Mouse (Mus musculus): ENCODE results near the gene Tbcd. TPM values are rescaled to one million over a fixed set of nuclear protein-coding genes. Genes with fewer than 3 reads are reported as not detected.

The Tbcd gene
- polyA plus RNA-seq, 1 experiment from 2014 or later = 21.0 TPM

DNA sequence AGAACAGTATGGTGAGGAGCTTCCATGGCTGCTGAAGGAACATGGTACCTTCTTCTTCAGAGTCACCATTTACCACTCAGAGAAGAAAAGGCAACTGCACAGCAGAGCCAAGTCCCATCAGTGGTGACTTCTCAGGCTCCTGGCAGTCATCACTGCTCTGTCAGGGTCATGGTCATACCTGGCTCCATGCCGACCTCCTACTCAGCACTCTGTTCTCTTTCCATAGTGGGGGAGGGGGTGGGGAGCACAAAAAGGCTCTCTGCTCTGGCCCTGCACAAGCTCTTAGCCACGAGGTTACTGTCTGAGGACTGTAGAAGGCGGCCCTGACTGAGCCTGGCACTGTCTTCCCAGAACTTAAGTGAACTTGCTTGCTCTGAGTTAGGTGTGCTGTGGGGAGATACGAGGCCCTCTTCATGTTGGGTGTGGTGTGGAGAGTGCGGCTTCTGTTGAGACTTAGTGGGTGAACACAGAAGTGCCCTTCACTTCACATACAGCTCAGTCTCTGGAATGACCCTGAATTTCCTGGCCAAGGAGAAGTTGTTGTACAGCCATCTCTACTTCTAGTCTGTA, 91.6 kb downstream of the Tbcd start:
- Histone ChIP-seq H3K4me3 (no peak overlapping the region), H3K9me3 (no peaks in the 10 kb centered on the region), H3K36me3 (peaks cover 16% of the 10 kb centered on the region), H3K4me1 (peaks cover 21% of the 10 kb centered on the region), H3K9ac (no peak overlapping the region), H3K4me2 (no peak overlapping the region), H3K27ac (replicated peaks) (no peak overlapping the region), H3K27me3 (replicated peaks) (no peaks in the 10 kb centered on the region)
- ATAC-seq (ENCODE audit: extremely low read depth, insufficient number of reproducible peaks, low FRiP score, low TSS enrichment) = no peak
- 71% methylated on average over 5 of the region's 5 CpGs for WGBS

- Histone ChIP-seq H3K4me1 (peaks cover 23% of the 10 kb centered on the region), H3K4me3 (no peak overlapping the region), H3K9me3 (no peaks in the 10 kb centered on the region), H3K9ac (no peak overlapping the region), H3K36me3 (peaks cover 16% of the 10 kb centered on the region), H3K4me2 (no peak overlapping the region), H3K27me3 (replicated peaks) (no peaks in the 10 kb centered on the region), H3K27ac (replicated peaks) (no peak overlapping the region)
- 77% methylated on average over 9 of the region's 9 CpGs for WGBS
- ATAC-seq (ENCODE audit: extremely low read depth, insufficient number of reproducible peaks, low FRiP score, low TSS enrichment) = no peak
Observed at GRCm38 (mm10) chr11:121543922-121544321, 92.2 kb downstream of the Tbcd start.

GRCm38 (mm10) chr11:121544755-121545397, 93.1 kb downstream of the Tbcd start:
- Histone ChIP-seq H3K4me2 (no peak overlapping the region), H3K27me3 (replicated peaks) (no peaks in the 10 kb centered on the region), H3K36me3 (peaks cover 16% of the 10 kb centered on the region), H3K9ac (no peak overlapping the region), H3K4me1 (peaks cover 33% of the 10 kb centered on the region), H3K9me3 (no peaks in the 10 kb centered on the region), H3K4me3 (no peak overlapping the region), H3K27ac (replicated peaks) (no peak overlapping the region)
- ATAC-seq (ENCODE audit: extremely low read depth, insufficient number of reproducible peaks, low FRiP score, low TSS enrichment) = no peak
- WGBS = 67% methylated on average over 7 of the region's 7 CpGs

- no peak overlapping the region for H3K4me2 ChIP-seq
- no peak overlapping the region for H3K9ac ChIP-seq
- H3K4me3 ChIP-seq = no peak overlapping the region
- WGBS = 63% methylated on average over 3 of the region's 3 CpGs
- peaks cover 16% of the 10 kb centered on the region for H3K36me3 ChIP-seq
- no peaks in the 10 kb centered on the region for H3K27me3 ChIP-seq (replicated peaks)
- H3K4me1 ChIP-seq = peaks cover 39% of the 10 kb centered on the region
- H3K9me3 ChIP-seq = no peaks in the 10 kb centered on the region
- H3K27ac ChIP-seq (replicated peaks) = no peak overlapping the region
- ATAC-seq (ENCODE audit: extremely low read depth, insufficient number of reproducible peaks, low FRiP score, low TSS enrichment) = no peak
Observed at GRCm38 (mm10) chr11:121545398-121546034, 93.8 kb downstream of the Tbcd start.

GRCm38 (mm10) chr11:121547234-121547633, 95.5 kb downstream of the Tbcd start:
- Histone ChIP-seq H3K4me3 (no peak overlapping the region), H3K9me3 (no peaks in the 10 kb centered on the region), H3K9ac (no peak overlapping the region), H3K4me1 (peaks cover 48% of the 10 kb centered on the region), H3K27me3 (replicated peaks) (no peaks in the 10 kb centered on the region), H3K4me2 (0 out of 2 replicates have a peak overlapping the region, but pooled peaks have one; percentile 10), H3K36me3 (peaks cover 4% of the 10 kb centered on the region; the same call in 1 of the 2 replicates), H3K27ac (replicated peaks) (peak overlapping the region; percentile 65)
- WGBS = 61% methylated on average over 5 of the region's 5 CpGs
- ATAC-seq (ENCODE audit: extremely low read depth, insufficient number of reproducible peaks, low FRiP score, low TSS enrichment) = peak; percentile 67

DNA sequence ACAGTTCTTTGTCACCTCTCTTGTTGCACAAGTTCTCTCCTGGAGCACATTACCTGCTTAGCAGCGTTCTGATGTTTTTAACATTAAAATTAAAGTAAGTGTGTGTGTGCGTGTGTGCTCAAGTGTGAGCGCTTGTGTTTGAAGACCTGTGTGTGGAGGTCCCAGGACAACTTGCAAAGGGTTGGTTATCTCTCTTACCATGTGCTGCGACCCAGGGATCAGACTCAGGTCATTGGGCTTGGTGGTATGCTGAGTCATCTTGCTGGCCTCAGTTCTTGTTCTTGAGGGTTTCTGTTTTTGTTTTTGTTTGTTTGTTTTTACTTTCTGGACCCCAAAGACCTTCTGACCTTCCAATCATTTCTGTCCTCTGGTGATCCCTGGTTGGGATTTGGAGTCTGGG, 96.2 kb downstream of the Tbcd start:
- Histone ChIP-seq H3K9ac (no peak overlapping the region), H3K36me3 (no peaks in the 10 kb centered on the region), H3K27me3 (replicated peaks) (no peaks in the 10 kb centered on the region), H3K4me3 (no peak overlapping the region), H3K9me3 (no peaks in the 10 kb centered on the region), H3K4me1 (peaks cover 50% of the 10 kb centered on the region), H3K4me2 (0 out of 2 replicates have a peak overlapping the region, but pooled peaks have one; percentile 16), H3K27ac (replicated peaks) (peak overlapping the region; percentile 76)
- 77% methylated on average over 4 of the region's 4 CpGs for WGBS
- peak; percentile 64 for ATAC-seq (ENCODE audit: extremely low read depth, insufficient number of reproducible peaks, low FRiP score, low TSS enrichment)

- H3K4me2 ChIP-seq = peak overlapping the region; percentile 45
Observed at GRCm38 (mm10) chr11:121548996-121549842, 97.5 kb downstream of the Tbcd start.

DNA sequence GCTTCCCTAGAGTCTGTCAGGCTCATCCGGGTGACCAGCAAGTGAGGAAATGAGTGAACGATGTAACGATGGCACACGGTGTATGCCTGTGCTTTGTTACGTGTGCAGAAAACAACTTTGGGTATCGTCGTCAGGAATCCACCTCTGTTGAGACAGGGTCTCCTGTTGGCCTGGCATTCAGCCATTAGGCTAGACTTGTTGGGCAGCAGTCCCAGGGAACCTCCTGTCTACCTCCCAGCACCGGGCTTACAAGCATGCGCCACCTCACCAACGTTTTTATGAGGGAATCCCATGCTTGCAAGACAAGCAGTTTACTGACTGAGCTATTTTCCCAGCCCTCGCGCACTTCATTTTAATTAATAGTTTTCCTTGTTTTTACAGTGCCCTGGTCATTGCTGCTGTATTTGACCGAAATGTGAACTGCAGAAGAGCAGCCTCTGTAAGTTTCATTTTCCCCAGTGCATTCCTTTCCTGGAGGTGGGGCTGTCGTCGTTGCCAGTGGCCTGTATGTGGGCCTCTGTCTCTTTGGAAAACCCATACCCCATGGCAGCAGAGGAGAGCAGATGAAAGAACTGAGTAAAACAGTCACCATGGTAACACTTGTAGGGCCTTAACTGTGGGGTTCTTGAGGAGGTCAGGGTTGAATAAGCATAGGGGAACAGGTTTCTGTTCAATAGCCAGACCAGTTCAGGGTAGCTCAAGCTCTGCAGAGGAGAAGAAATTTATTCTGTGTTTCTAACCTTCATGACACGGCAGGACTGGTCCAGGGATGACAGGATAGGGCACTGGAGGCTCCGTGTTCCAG, 98.3 kb downstream of the Tbcd start:
- H3K9ac ChIP-seq = no peak overlapping the region
- no peaks in the 10 kb centered on the region for H3K9me3 ChIP-seq
- peak overlapping the region; percentile 45 for H3K4me2 ChIP-seq
- peak overlapping the region; percentile 76 for H3K27ac ChIP-seq (replicated peaks)
- 63% methylated on average over 17 of the region's 17 CpGs for WGBS
- no peaks in the 10 kb centered on the region for H3K36me3 ChIP-seq
- no peak overlapping the region for H3K4me3 ChIP-seq
- H3K27me3 ChIP-seq (replicated peaks) = no peaks in the 10 kb centered on the region
- peaks cover 32% of the 10 kb centered on the region for H3K4me1 ChIP-seq
- no peak for ATAC-seq (ENCODE audit: extremely low read depth, insufficient number of reproducible peaks, low FRiP score, low TSS enrichment)

More at GRCm38 (mm10) chr11:121548996-121549842, 97.5 kb downstream of the Tbcd start:
- Histone ChIP-seq H3K36me3 (no peaks in the 10 kb centered on the region), H3K4me1 (peaks cover 38% of the 10 kb centered on the region), H3K9me3 (no peaks in the 10 kb centered on the region), H3K4me3 (no peak overlapping the region), H3K27me3 (replicated peaks) (no peaks in the 10 kb centered on the region), H3K9ac (no peak overlapping the region), H3K27ac (replicated peaks) (peak overlapping the region; percentile 76)
- WGBS = 60% methylated on average over 12 of the region's 12 CpGs
- 0 out of 2 replicates have a peak, but pooled peaks have one; percentile 24 for ATAC-seq (ENCODE audit: extremely low read depth, insufficient number of reproducible peaks, low FRiP score, low TSS enrichment)

- H3K9me3 ChIP-seq = no peaks in the 10 kb centered on the region
- no peak overlapping the region for H3K27ac ChIP-seq (replicated peaks)
- H3K4me1 ChIP-seq = peaks cover 32% of the 10 kb centered on the region
- H3K36me3 ChIP-seq = no peaks in the 10 kb centered on the region
- no peak overlapping the region for H3K4me3 ChIP-seq
- no peaks in the 10 kb centered on the region for H3K27me3 ChIP-seq (replicated peaks)
- no peak for ATAC-seq (ENCODE audit: extremely low read depth, insufficient number of reproducible peaks, low FRiP score, low TSS enrichment)
- H3K9ac ChIP-seq = no peak overlapping the region
- H3K4me2 ChIP-seq = no peak overlapping the region
- WGBS = 81% methylated on average over 5 of the region's 5 CpGs
Observed at GRCm38 (mm10) chr11:121551206-121551799, 99.6 kb downstream of the Tbcd start.

GRCm38 (mm10) chr11:121552167-121552566, 100.4 kb downstream of the Tbcd start:
- ATAC-seq (ENCODE audit: extremely low read depth, insufficient number of reproducible peaks, low FRiP score, low TSS enrichment) = no peak
- peaks cover 1% of the 10 kb centered on the region for H3K36me3 ChIP-seq
- 64% methylated on average over 4 of the region's 4 CpGs for WGBS
- H3K27me3 ChIP-seq (replicated peaks) = no peaks in the 10 kb centered on the region
- H3K27ac ChIP-seq (replicated peaks) = no peak overlapping the region
- H3K4me3 ChIP-seq = no peak overlapping the region
- no peak overlapping the region for H3K9ac ChIP-seq
- H3K4me2 ChIP-seq = no peak overlapping the region
- no peaks in the 10 kb centered on the region for H3K9me3 ChIP-seq
- peaks cover 32% of the 10 kb centered on the region for H3K4me1 ChIP-seq

Measured in heart, embryonic 13.5 days (tissue).